Mouse (Mus musculus): ENCODE measurements at regions not wholly inside any gene's neighbourhood (a gene's known extent, or its start where the extent isn't known, plus 50 kb on each side); places are given as distances from the start of the nearest gene placed in this dataset.

GRCm38 (mm10) chr10:24478535-24478934 is 116.7 kb upstream of the Ccn2 start:
- no peak for TF ChIP-seq POLR2A (IDR thresholded peaks at IDR 0.05; ENCODE audit: control insufficient read depth, extremely low read depth, insufficient read depth, low read length, poor library complexity)
- TF ChIP-seq CTCF (IDR thresholded peaks at IDR 0.05; ENCODE audit: borderline replicate concordance, control insufficient read depth, extremely low read depth, insufficient read depth, low read length, poor library complexity) = no peak
